Mouse (Mus musculus): ENCODE data around the gene Padi4. TPM values are rescaled to one million over a fixed set of nuclear protein-coding genes. Genes with fewer than 3 reads are reported as not detected.
A peak's percentile ranks its signal among the peaks of the same experiment; 100 is the strongest.

Gene Padi4
- total RNA-seq, 2 experiments from 2014 or later, result 0.10 to 0.11 TPM

DNA sequence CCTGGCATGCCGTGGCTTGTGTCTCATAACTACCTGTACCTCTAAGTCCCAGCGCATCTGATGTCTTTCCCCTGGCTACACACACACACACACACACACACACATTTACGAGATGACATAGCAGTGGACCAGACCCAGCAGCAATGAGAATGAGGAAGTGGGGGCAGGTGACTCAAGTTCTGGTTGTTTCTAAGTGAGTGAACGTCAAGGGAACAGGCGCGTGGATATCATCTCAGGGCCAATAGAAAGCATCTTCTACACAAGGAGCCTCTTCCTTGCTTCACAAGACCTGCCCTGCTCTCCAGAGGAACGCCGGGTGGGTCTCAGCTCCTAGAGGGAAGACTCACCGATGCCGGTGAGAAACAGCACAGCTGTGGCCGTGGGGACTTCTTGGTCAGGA lies 33.4 kb downstream of the Padi4 start:
- DNase-seq, result no peak

DNA sequence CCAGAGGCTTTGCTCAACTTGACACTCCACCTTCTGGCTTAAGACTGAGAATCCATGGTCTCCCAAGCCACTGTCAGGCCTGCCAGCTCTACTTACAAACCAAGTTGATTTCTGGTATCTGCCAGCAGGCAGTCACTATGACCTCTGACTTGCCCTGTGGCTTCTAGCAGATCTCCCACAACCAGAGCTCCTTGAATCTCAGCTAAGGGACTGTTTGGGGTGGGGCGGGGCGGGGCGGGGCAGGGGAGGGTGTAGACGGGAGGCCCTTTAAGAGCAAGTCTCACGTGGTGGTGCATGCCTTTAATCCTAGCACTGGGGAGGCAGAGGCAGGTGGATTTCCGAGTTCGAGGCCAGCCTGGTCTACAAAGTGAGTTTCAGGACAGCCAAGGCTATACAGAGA lies 41.2 kb downstream of the Padi4 start:
- no peak for DNase-seq

- DNase-seq, result no peak
Observed at GRCm38 (mm10) chr4:140731654-140732053, 42.4 kb downstream of the Padi4 start.

DNA sequence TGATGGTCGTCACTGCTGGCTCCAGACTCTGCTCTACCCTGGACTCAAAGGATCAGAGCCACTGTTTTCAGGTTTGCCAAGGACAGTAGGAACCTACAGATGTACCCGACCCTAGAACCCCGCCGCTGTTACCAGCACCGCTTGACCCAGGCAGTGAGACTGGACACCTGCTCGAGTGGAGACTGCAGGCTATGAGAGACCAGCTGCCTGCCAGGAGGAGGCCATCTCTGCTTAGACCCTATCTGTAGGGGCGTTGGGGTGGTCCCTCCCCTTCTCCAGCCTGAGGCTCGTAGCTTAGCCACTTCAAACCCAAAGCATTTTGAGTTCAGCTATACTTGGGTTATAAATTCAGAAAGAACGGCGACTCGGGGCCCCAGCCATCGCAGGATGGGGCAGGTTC lies 47.1 kb downstream of the Padi4 start:
- DNase-seq, result no peak

GRCm38 (mm10) chr4:140724739-140725138 lies 49.3 kb downstream of the Padi4 start:
- DNase-seq, result no peak

GRCm38 (mm10) chr4:140723801-140724200 lies 50.2 kb downstream of the Padi4 start:
- DNase-seq, result no peak

- no peak for DNase-seq
Observed at GRCm38 (mm10) chr4:140723192-140723591, 50.8 kb downstream of the Padi4 start.

DNA sequence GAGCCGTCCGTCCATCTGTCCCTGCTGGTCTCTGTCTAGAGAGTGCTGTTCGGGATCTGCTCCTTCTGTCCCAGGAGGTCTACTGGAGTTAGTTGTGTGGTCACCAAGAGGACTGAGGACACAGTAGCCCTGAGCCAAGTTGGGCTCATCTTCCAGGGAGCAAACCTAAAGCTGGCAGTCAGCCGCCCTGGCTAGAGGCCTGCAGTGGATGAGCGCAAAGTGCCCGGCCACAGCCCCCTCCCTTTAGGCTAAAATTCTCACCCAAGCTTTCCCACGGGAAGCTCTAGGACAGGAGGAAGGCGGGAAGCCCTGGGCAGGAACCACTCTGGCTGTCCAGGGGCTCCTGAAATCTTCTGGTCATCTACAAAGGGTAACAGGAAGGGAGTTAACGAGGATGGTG lies 51.3 kb downstream of the Padi4 start:
- no peak for DNase-seq

GRCm38 (mm10) chr4:140721968-140722490 lies 52.0 kb downstream of the Padi4 start:
- DNase-seq, result no peak

- no peak for DNase-seq
Observed at GRCm38 (mm10) chr4:140720091-140720490, 53.9 kb downstream of the Padi4 start.

GRCm38 (mm10) chr4:140718436-140718835 lies 55.6 kb downstream of the Padi4 start:
- no peak for DNase-seq

DNA sequence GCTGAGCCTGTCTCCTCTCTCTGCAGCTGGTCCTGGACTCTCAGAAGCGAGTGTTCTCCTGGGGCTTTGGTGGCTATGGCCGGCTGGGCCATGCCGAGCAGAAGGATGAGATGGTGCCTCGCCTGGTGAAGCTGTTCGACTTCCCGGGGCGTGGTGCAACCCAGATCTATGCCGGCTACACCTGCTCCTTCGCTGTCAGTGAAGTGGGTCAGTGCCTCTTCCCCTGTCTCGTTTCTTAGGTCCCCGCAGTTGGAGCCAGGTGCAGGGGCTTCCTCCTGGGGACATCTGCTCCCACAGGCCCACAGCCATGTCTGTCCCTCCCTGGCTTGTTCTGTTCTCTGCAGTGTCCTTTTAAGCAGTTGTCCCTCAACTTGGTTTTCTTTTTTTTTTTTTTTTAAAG lies 57.0 kb downstream of the Padi4 start:
- no peak for DNase-seq

DNA sequence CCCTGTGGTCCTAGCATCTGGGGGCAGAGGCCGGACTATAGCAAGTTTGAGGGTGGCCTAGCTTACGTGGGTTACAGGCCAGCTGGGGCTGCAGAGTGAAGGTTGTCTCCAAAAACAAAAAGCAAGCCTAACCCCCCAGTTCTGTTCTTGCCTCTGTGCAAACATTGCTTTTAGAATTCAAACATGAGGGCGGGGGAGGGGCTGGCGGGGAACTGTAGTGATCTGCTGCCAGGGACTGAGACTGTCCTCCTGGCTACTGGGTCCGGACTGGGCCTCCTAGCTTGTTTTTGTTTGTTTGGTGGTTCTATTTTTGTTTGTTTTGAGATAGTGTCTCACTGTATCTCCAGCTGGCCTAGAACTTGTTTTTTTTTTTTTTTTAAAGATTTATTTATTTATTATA lies 59.5 kb downstream of the Padi4 start:
- DNase-seq, result no peak

- peak; percentile 92 for DNase-seq
Observed at GRCm38 (mm10) chr4:140713480-140714365, 60.3 kb downstream of the Padi4 start.

GRCm38 (mm10) chr4:140711360-140711759 lies 62.7 kb downstream of the Padi4 start:
- peak; percentile 74 for DNase-seq

DNA sequence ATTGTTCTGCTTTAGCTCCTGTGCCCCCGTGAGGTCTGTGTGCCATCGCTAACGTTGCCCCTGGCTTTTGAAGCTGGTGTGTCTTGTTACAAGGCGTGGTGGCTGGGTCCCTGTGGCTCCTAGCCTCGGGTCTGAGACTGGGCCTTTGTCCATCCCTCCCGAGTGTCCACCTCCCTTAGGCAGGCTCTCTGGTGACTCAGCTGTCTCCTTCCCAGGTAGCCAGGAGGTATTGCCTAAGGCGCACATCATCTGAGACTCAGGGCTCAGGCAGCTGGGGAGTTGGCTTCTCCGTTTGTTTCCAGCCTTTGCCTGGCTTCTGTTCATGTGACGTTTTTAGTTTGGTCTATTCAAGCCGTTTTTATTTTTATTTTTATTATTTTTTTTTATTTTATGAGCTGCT lies 63.3 kb downstream of the Padi4 start:
- DNase-seq, result no peak

GRCm38 (mm10) chr4:140709617-140710016 lies 64.4 kb downstream of the Padi4 start:
- no peak for DNase-seq

GRCm38 (mm10) chr4:140709111-140709510 lies 64.9 kb downstream of the Padi4 start:
- DNase-seq, result no peak

DNA sequence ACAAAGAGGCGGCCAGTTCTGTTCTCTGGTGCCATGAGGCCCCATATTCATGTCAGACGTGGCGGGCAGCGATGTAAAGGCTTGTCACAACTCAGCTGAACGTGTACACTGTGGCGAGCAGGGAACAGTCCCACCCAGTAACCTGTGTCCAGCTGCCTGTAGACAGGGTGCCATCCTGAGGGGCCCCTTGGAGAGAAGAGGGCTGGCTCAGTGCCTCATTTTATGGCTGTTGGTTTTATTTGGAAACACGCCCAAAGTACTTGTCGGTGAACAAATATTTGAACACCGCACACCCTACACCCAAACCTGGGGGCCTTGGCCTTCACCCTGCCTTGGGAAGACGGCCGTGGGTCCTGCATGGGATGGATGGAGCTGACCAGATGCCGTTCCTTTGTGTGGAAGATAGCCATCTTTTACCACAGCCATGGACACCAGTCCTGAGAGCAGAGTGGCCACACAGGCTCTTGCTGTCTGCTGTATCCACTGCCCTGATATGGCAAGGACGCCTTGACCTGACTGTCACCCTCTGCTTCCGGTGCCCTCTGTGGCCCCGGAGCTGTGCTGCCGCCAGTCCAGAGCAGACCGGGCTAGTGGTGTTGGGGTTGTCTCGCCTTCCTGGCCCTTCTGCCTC lies 65.6 kb downstream of the Padi4 start:
- no peak for DNase-seq

- DNase-seq, result peak; percentile 40
Observed at GRCm38 (mm10) chr4:140707615-140708014, 66.4 kb downstream of the Padi4 start.

GRCm38 (mm10) chr4:140704166-140704565 lies 69.9 kb downstream of the Padi4 start:
- DNase-seq, result no peak

- no peak for DNase-seq
Observed at GRCm38 (mm10) chr4:140703636-140704035, 70.4 kb downstream of the Padi4 start.

DNA sequence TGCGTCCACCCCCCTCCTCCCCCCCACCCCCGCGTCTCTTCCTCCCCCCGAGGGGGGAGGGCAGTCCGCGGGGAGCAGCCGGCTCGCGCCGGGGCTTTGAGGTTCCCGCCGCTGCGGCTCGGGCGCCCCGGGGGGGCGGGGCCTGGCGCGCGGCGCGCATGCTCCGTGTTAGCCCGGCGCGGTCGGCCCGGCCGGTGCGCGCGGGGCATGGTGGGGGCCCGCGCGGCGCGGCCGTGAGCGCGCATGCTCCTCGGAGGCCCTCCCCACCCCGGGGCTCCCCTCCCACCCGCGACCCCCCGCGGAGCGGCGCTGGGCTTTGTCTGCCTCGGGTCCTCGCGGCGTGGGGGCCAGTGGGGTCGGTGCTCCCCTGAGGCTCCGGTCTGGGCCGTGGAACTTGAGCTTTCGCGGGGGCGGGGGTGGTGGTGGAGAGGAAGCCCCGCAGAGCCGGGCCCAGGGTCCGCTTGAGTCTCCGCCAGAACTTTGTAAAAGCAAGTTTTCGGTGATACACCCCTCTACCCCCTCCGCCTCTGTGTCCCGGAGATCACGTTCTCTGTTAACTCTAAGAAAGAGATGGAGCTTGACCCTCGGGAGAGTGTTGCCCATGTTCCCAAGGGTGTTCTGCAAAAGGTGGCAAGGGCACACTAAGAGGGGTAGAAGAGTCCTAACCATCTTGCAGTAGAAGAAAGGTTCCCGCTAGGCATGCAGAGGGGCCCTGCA lies 71.3 kb downstream of the Padi4 start:
- peak; percentile 90 for DNase-seq

Data from gastrocnemius, postnatal 25 days (tissue).